Mouse (Mus musculus) forebrain, embryonic 13.5 days (tissue): ENCODE measurements at regions not wholly inside any gene's neighbourhood (a gene's known extent, or its start where the extent isn't known, plus 50 kb on each side); places are given as distances from the start of the nearest gene placed in this dataset.

Source experiments
- ATAC-seq: fragments of 200-750 bp; cut with Nextera tagmentation; 2 replicates; pipeline ENCODE4 v1.8.0; 2017
- H3K27ac ChIP-seq: fragments of 300-500 bp; sonication (generic); 2 replicates; pipeline ENCODE4 v1.5.1; 2015; ENCODE audit warnings: inconsistent platforms, mild to moderate bottlenecking, moderate library complexity
- H3K27me3 ChIP-seq: fragments of 300-500 bp; sonication (generic); 2 replicates; pipeline ENCODE4 v1.6.1; 2015; ENCODE audit warnings: mild to moderate bottlenecking, inconsistent platforms
- H3K36me3 ChIP-seq: fragments of 300-500 bp; sonication (generic); 2 replicates; pipeline ENCODE4 v1.6.1; 2015; ENCODE audit warnings: mild to moderate bottlenecking, inconsistent platforms; ENCODE audit not compliant: poor library complexity, severe bottlenecking
- H3K4me1 ChIP-seq: fragments of 300-500 bp; sonication (generic); 2 replicates; pipeline ENCODE4 v1.6.1; 2015; ENCODE audit warnings: inconsistent platforms
- H3K4me2 ChIP-seq: fragments of 300-500 bp; sonication (generic); 2 replicates; pipeline ENCODE4 v1.6.1; 2015; ENCODE audit warnings: inconsistent platforms, mild to moderate bottlenecking, moderate library complexity
- H3K4me3 ChIP-seq: fragments of 300-500 bp; sonication (generic); 2 replicates; pipeline ENCODE4 v1.5.1; 2015; ENCODE audit warnings: mild to moderate bottlenecking, inconsistent platforms
- H3K9ac ChIP-seq: fragments of 300-500 bp; sonication (generic); 2 replicates; pipeline ENCODE4 v1.6.1; 2015; ENCODE audit warnings: mild to moderate bottlenecking, inconsistent platforms
- H3K9me3 ChIP-seq: fragments of 300-500 bp; sonication (generic); replicated peaks from 2 replicates; pipeline ENCODE4 v1.6.1; 2016; ENCODE audit warnings: inconsistent platforms
- WGBS: fragments of 180-500 bp; shearing (Covaris S2); methylation state at CpG from one replicate; pipeline ENCODE4 v1.1.7; 2015; 5-methylcytosine and 5-hydroxymethylcytosine counted together

- Histone ChIP-seq H3K4me3 (no peak overlapping the region), H3K9ac (no peak overlapping the region), H3K9me3 (no peaks in the 10 kb centered on the region), H3K4me2 (no peak overlapping the region), H3K4me1 (no peaks in the 10 kb centered on the region), H3K36me3 (no peaks in the 10 kb centered on the region), H3K27ac (no peak overlapping the region), H3K27me3 (no peaks in the 10 kb centered on the region)
- no peak for ATAC-seq
- 91% methylated on average over 5 of the region's 5 CpGs for WGBS
Observed at GRCm38 (mm10) chr5:119356051-119356450, 314.4 kb upstream of the Tbx3 start.

DNA sequence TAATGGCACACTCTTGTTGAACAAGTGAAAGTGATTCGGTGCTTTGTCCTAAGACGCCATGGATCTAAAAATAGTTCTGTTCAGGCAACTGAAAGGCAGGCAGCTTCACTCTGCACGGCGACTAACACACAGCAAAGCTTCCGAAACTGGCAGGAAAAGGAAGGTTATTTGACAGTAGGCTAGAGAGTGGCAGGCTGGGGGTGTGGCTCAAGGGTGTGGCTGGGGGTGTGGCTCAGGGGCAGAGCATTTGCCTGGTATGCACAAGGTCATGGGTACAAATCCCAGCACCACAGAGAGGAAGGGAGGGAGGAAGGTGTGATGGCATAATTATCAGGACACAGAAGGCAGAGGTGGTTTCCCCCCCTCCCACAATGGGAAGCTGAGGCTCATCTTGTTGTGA, 310.8 kb upstream of the Tbx3 start:
- no peak for ATAC-seq
- H3K9me3 ChIP-seq: no peaks in the 10 kb centered on the region
- 65% methylated on average over 5 of the region's 5 CpGs for WGBS

GRCm38 (mm10) chr5:119360351-119360750, 310.1 kb upstream of the Tbx3 start:
- Histone ChIP-seq H3K9me3 (no peaks in the 10 kb centered on the region), H3K9ac (no peak overlapping the region), H3K36me3 (no peaks in the 10 kb centered on the region), H3K4me2 (no peak overlapping the region), H3K4me1 (no peaks in the 10 kb centered on the region), H3K27ac (no peak overlapping the region), H3K27me3 (no peaks in the 10 kb centered on the region), H3K4me3 (no peak overlapping the region)
- 87% methylated on average over 2 of the region's 2 CpGs for whole genome bisulfite sequencing
- no peak for ATAC-seq

More for the DNA sequence above, 310.8 kb upstream of the Tbx3 start:
- Histone ChIP-seq H3K36me3 (no peaks in the 10 kb centered on the region), H3K27ac (no peak overlapping the region), H3K4me3 (no peak overlapping the region), H3K4me2 (no peak overlapping the region), H3K4me1 (no peaks in the 10 kb centered on the region), H3K27me3 (no peaks in the 10 kb centered on the region), H3K9ac (no peak overlapping the region)

DNA sequence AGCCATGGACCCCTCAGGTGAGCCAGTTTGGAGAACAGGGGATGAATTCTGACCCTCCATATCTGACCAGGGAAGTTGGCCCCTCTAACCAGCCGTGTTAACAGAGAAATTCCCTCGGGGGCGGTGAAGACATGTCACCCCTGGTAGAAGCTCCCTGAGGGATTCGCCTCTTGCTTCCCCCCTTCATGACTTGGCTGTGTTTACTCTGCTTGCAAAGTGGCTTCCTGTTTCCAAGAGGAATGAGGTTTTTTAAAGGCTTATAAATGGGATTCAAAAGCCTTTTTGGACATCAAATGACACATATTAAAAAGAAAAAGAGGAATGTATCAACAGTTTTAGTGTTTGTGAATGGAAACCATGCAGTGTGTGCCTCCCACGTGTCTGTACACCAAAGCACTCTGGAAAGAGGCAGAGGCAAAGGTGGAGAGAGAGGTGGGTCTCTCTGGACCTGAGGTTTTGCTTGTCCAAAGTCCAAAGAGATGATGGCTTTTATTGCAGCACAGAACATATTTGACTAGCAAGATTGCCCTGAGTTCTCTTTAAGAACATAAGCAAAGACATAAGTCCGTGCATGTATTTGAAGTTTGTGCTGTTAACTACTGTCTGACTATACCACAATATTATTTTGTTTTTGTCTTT, 308.9 kb upstream of the Tbx3 start:
- Histone ChIP-seq H3K9ac (no peak overlapping the region), H3K36me3 (no peaks in the 10 kb centered on the region), H3K27me3 (no peaks in the 10 kb centered on the region), H3K4me2 (no peak overlapping the region), H3K4me1 (no peaks in the 10 kb centered on the region), H3K27ac (no peak overlapping the region), H3K9me3 (no peaks in the 10 kb centered on the region), H3K4me3 (no peak overlapping the region)
- no peak for ATAC-seq
- WGBS: 85% methylated on average over 6 of the region's 6 CpGs

- WGBS: 82% methylated on average over 12 of the region's 12 CpGs
Observed at GRCm38 (mm10) chr5:119362452-119362851, 308.0 kb upstream of the Tbx3 start.

GRCm38 (mm10) chr5:119364250-119364649, 306.2 kb upstream of the Tbx3 start:
- Histone ChIP-seq H3K27me3 (no peaks in the 10 kb centered on the region), H3K36me3 (no peaks in the 10 kb centered on the region), H3K4me3 (no peak overlapping the region), H3K9me3 (no peaks in the 10 kb centered on the region), H3K9ac (no peak overlapping the region), H3K4me1 (no peaks in the 10 kb centered on the region), H3K4me2 (no peak overlapping the region), H3K27ac (no peak overlapping the region)
- WGBS: 74% methylated on average over 4 of the region's 4 CpGs
- ATAC-seq: no peak

More at GRCm38 (mm10) chr5:119362452-119362851, 308.0 kb upstream of the Tbx3 start:
- no peaks in the 10 kb centered on the region for H3K27me3 ChIP-seq
- H3K9ac ChIP-seq: no peak overlapping the region
- H3K27ac ChIP-seq: no peak overlapping the region
- H3K36me3 ChIP-seq: no peaks in the 10 kb centered on the region
- H3K9me3 ChIP-seq: no peaks in the 10 kb centered on the region
- no peak for ATAC-seq
- H3K4me2 ChIP-seq: no peak overlapping the region
- H3K4me3 ChIP-seq: no peak overlapping the region
- H3K4me1 ChIP-seq: no peaks in the 10 kb centered on the region

DNA sequence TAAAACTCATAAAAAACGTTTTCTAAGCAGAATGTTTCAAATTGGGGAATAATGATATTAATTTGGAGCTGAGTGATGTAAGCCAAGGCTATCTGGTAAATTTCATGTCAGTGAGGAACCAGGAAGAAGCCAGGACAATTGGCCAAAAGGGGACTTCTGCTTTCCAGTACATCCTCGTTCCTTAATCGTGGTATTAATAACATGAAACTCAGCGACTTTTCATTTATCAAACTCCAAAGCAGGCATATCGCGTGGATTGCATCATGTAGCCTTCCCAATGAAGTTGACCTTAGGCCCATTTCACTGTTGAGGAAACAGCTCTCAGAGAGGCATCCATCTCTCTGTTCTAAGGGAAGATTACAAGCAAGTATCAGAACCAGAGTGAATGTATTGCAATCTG, 305.3 kb upstream of the Tbx3 start:
- Histone ChIP-seq H3K4me3 (no peak overlapping the region), H3K27ac (no peak overlapping the region)
- WGBS: 89% methylated on average over 6 of the region's 6 CpGs

GRCm38 (mm10) chr5:119366296-119366695, 304.2 kb upstream of the Tbx3 start:
- peaks cover 8% of the 10 kb centered on the region; the same call in 1 of the 2 replicates for H3K4me1 ChIP-seq
- no peak overlapping the region for H3K4me3 ChIP-seq
- no peak overlapping the region for H3K9ac ChIP-seq
- H3K4me2 ChIP-seq: no peak overlapping the region
- WGBS: 75% methylated on average over 5 of the region's 5 CpGs
- peaks cover 6% of the 10 kb centered on the region for H3K27me3 ChIP-seq
- no peak overlapping the region for H3K27ac ChIP-seq
- H3K36me3 ChIP-seq: no peaks in the 10 kb centered on the region
- no peak for ATAC-seq
- no peaks in the 10 kb centered on the region for H3K9me3 ChIP-seq

More for the DNA sequence above, 305.3 kb upstream of the Tbx3 start:
- Histone ChIP-seq H3K4me1 (no peaks in the 10 kb centered on the region), H3K4me2 (no peak overlapping the region), H3K27me3 (0 out of 2 replicates have a peak, but pooled peaks cover 3% of the 10 kb centered on the region), H3K9me3 (no peaks in the 10 kb centered on the region), H3K36me3 (no peaks in the 10 kb centered on the region), H3K9ac (no peak overlapping the region)
- no peak for ATAC-seq

- Histone ChIP-seq H3K9me3 (no peaks in the 10 kb centered on the region), H3K4me3 (peak overlapping the region; percentile 9; the same call in 1 of the 2 replicates), H3K9ac (no peak overlapping the region), H3K27ac (no peak overlapping the region), H3K4me2 (peak overlapping the region; percentile 51), H3K27me3 (peaks cover 18% of the 10 kb centered on the region), H3K36me3 (no peaks in the 10 kb centered on the region), H3K4me1 (peaks cover 8% of the 10 kb centered on the region; the same call in 1 of the 2 replicates)
- WGBS: 9% methylated on average over 12 of the region's 12 CpGs
- ATAC-seq: no peak
Observed at GRCm38 (mm10) chr5:119370481-119370880, 300.0 kb upstream of the Tbx3 start.

GRCm38 (mm10) chr5:119370931-119371330, 299.5 kb upstream of the Tbx3 start:
- Histone ChIP-seq H3K9ac (no peak overlapping the region), H3K9me3 (no peaks in the 10 kb centered on the region), H3K4me1 (peaks cover 8% of the 10 kb centered on the region; the same call in 1 of the 2 replicates), H3K4me3 (peak overlapping the region; percentile 9; the same call in 1 of the 2 replicates), H3K27me3 (peaks cover 18% of the 10 kb centered on the region), H3K27ac (no peak overlapping the region), H3K4me2 (peak overlapping the region; percentile 51), H3K36me3 (no peaks in the 10 kb centered on the region)
- no peak for ATAC-seq
- WGBS: 4% methylated on average over 16 of the region's 16 CpGs

DNA sequence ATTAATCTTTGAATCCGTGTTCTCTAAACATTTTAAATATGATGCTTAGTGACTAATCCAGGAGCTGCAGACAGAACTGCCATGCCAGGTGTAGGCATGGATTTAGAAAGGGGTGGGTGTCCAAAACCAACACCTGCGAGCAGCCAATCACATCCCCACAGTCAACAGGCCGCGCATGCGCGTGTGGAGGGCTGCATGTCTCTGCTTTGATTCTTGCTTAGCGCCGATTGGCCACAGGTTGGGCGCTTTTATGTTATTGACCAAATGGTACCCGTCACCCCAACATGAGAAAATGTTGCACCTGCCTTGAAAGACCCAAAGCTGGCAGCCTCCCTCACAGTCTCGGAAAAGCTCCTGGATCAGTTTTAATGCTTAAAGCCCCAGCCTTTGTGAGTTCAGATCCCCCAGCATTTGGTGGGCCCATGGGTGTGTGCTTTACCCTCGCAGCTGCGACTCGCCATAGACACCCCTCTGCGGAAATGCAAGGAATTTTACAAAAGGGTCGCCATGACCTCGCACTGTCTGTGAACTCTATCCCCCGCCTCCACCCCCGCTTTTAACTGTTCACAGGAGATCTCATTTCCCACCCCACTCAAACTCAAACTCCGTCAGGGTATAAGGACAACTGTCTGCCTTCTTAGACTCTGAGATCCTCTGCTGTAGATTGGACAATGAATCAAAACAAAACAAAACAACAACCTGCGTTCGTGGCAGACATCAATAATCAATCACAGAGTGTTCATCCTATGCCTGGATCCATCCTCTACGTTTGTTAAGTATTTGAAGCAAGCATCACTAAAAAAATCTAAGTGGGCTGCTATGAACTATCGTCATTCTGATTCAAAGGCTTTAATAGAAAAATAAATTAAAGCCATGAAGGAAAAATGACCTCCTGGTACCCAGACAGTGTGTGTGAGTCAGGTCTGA, 296.4 kb upstream of the Tbx3 start:
- H3K9me3 ChIP-seq: no peaks in the 10 kb centered on the region
- peaks cover 18% of the 10 kb centered on the region for H3K27me3 ChIP-seq
- WGBS: 89% methylated on average over 24 of the region's 24 CpGs

GRCm38 (mm10) chr5:119374861-119375260, 295.6 kb upstream of the Tbx3 start:
- Histone ChIP-seq H3K9me3 (no peaks in the 10 kb centered on the region), H3K27me3 (peaks cover 15% of the 10 kb centered on the region), H3K36me3 (no peaks in the 10 kb centered on the region), H3K4me2 (no peak overlapping the region), H3K4me3 (no peak overlapping the region), H3K9ac (no peak overlapping the region), H3K27ac (no peak overlapping the region), H3K4me1 (peaks cover 8% of the 10 kb centered on the region; the same call in 1 of the 2 replicates)
- 94% methylated on average over 3 of the region's 3 CpGs for WGBS
- no peak for ATAC-seq

More for the DNA sequence above, 296.4 kb upstream of the Tbx3 start:
- H3K4me3 ChIP-seq: no peak overlapping the region
- H3K9ac ChIP-seq: no peak overlapping the region
- H3K27ac ChIP-seq: no peak overlapping the region
- no peaks in the 10 kb centered on the region for H3K36me3 ChIP-seq
- H3K4me2 ChIP-seq: no peak overlapping the region
- no peak for ATAC-seq
- peaks cover 8% of the 10 kb centered on the region; the same call in 1 of the 2 replicates for H3K4me1 ChIP-seq
